Mouse (Mus musculus): ENCODE results near the gene Adra2a.

DNA sequence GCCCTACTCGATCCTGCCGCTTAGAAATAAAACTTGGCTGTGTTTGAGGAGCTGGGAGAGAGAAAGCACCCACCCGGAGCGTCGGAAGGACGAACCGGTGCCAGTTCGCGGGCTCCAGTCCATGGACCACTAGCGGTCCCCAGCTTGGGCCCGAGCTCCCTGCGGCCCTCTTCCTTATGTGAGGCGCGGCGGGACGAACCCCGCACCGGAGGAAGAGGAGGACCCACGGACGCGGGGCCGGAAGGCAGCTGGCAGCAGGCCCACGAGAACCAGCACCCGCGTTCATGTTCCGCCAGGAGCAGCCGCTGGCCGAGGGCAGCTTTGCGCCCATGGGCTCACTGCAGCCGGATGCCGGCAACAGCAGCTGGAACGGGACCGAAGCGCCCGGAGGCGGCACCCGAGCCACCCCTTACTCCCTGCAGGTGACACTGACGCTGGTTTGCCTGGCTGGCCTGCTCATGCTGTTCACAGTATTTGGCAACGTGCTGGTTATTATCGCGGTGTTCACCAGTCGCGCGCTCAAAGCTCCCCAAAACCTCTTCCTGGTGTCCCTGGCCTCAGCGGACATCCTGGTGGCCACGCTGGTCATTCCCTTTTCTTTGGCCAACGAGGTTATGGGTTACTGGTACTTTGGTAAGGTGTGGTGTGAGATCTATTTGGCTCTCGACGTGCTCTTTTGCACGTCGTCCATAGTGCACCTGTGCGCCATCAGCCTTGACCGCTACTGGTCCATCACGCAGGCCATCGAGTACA is 2.2 kb downstream of the Adra2a start:
- no peak for TF ChIP-seq POLR2A (IDR thresholded peaks at IDR 0.05; ENCODE audit: borderline replicate concordance, insufficient read depth, low read length)
- no peak for TF ChIP-seq CTCF (IDR thresholded peaks at IDR 0.05; ENCODE audit: borderline replicate concordance, insufficient read depth, low read depth, low read length)
